In genomic region chr2:150787234-150787771, GRCm38 (mm10) we compare ENCODE assay signal across 8 mouse cellular contexts. TPM values are rescaled to one million over a fixed set of nuclear protein-coding genes. Genes with fewer than 3 reads are reported as not detected.
DNase-seq lines count a peak whose midpoint lies in the region; ATAC-seq and TF ChIP-seq lines count a peak whose summit lies in the region.

No protein-coding gene starts in this region.

- 1% methylated on average over 23 of the region's 23 CpGs for WGBS in heart, embryonic 11.5 days (ENCODE audit: insufficient replicate concordance)
- WGBS in forebrain, embryonic 11.5 days = 0% methylated on average over 23 of the region's 23 CpGs

- ATAC-seq in heart, embryonic 11.5 days (replicated peaks; ENCODE audit: insufficient number of reproducible peaks, low FRiP score, low TSS enrichment) = peak; percentile 32
- ATAC-seq in G1E (ENCODE audit: extremely low read depth, insufficient number of reproducible peaks, low FRiP score, poor library complexity, severe bottlenecking) = no peak
- ATAC-seq in forebrain, embryonic 11.5 days (replicated peaks; ENCODE audit: low FRiP score) = peak; percentile 23
- ATAC-seq in frontal cortex, adult (ENCODE audit: low TSS enrichment) = no peak

- no peaks in the 10 kb centered on the region for H3K79me2 ChIP-seq in myocyte (ENCODE audit: control insufficient read depth, insufficient read depth)

- H3K36me3 ChIP-seq in heart, embryonic 11.5 days (ENCODE audit: control insufficient read depth, insufficient read depth, low read length) = peaks cover 6% of the 10 kb centered on the region; the same call in 1 of the 2 replicates
- H3K36me3 ChIP-seq in G1E (replicated peaks) = peaks cover 5% of the 10 kb centered on the region
- H3K36me3 ChIP-seq in forebrain, embryonic 11.5 days (ENCODE audit: control insufficient read depth, insufficient read depth, low read length) = no peaks in the 10 kb centered on the region
- H3K36me3 ChIP-seq in myocyte (ENCODE audit: control insufficient read depth, insufficient read depth) = no peaks in the 10 kb centered on the region

- peak overlapping the region; percentile 3 for H3ac ChIP-seq in myocyte (ENCODE audit: control insufficient read depth, insufficient read length)

- TF ChIP-seq CTCF in G1E (IDR thresholded peaks at IDR 0.05; ENCODE audit: low read depth, low read length) = no peak

- intact Hi-C loops in heart, postnatal 14 days (cut with DNase I) = loop anchor here (2.0 kb wide), 1 partner anchor 39 kb away; the partner anchor contains the start of gene Entpd6

- H3K27me3 ChIP-seq in heart, embryonic 11.5 days (ENCODE audit: control insufficient read depth, insufficient read depth, low read length) = no peaks in the 10 kb centered on the region
- no peaks in the 10 kb centered on the region; the same call in none of the 2 replicates for H3K27me3 ChIP-seq in G1E (ENCODE audit: insufficient read depth, low read length)
- H3K27me3 ChIP-seq in forebrain, embryonic 11.5 days (ENCODE audit: control insufficient read depth, insufficient read depth, low read length) = no peaks in the 10 kb centered on the region
- H3K27me3 ChIP-seq in myocyte (ENCODE audit: control insufficient read depth, insufficient read depth, insufficient read length) = no peaks in the 10 kb centered on the region

- DNase-seq in heart, postnatal 14 days = no peak
- peak; percentile 9 for DNase-seq in G1E (ENCODE audit: low spot score)
- DNase-seq in forebrain, embryonic 11.5 days (ENCODE audit: low spot score) = peak; percentile 67
- peak; percentile 58 for DNase-seq in kidney, postnatal 10 days
- no peak for DNase-seq in spleen, adult 12 weeks (ENCODE audit: low spot score)

- peak overlapping the region; percentile 88 for H3K9ac ChIP-seq in heart, embryonic 11.5 days (ENCODE audit: low read depth, low read length)
- peak overlapping the region; percentile 67 for H3K9ac ChIP-seq in forebrain, embryonic 11.5 days (ENCODE audit: low read length)

- no peaks in the 10 kb centered on the region for H3K9me3 ChIP-seq in heart, embryonic 11.5 days (replicated peaks; ENCODE audit: control insufficient read depth, low read length)
- no peaks in the 10 kb centered on the region for H3K9me3 ChIP-seq in G1E (replicated peaks)
- no peaks in the 10 kb centered on the region for H3K9me3 ChIP-seq in forebrain, embryonic 11.5 days (ENCODE audit: control insufficient read depth, low read length)

- peak overlapping the region; percentile 76 for H3K4me3 ChIP-seq in heart, embryonic 11.5 days (ENCODE audit: low read depth, low read length)
- peak overlapping the region; percentile 97 for H3K4me3 ChIP-seq in G1E (ENCODE audit: low read depth, low read length)
- peak overlapping the region; percentile 79 for H3K4me3 ChIP-seq in forebrain, embryonic 11.5 days (ENCODE audit: low read depth, low read length)
- H3K4me3 ChIP-seq in myocyte = peak overlapping the region; percentile 74

- peak overlapping the region; percentile 72 for H3K27ac ChIP-seq in heart, embryonic 11.5 days (ENCODE audit: low read depth, low read length)
- no peak overlapping the region for H3K27ac ChIP-seq in forebrain, embryonic 11.5 days (ENCODE audit: low read depth, low read length)

- H3K4me2 ChIP-seq in heart, embryonic 11.5 days = peak overlapping the region; percentile 78
- H3K4me2 ChIP-seq in forebrain, embryonic 11.5 days (ENCODE audit: low read depth, low read length, severe bottlenecking) = peak overlapping the region; percentile 90
- H3K4me2 ChIP-seq in myocyte (ENCODE audit: low read depth) = peak overlapping the region; percentile 78

- peaks cover 21% of the 10 kb centered on the region for H3K4me1 ChIP-seq in heart, embryonic 11.5 days (ENCODE audit: control insufficient read depth, insufficient read depth, low read length)
- H3K4me1 ChIP-seq in G1E (ENCODE audit: insufficient read depth, low read depth, low read length) = peaks cover 35% of the 10 kb centered on the region
- H3K4me1 ChIP-seq in forebrain, embryonic 11.5 days (replicated peaks; ENCODE audit: control insufficient read depth, insufficient read depth, low read length) = no peaks in the 10 kb centered on the region; the same call in 1 of the 2 replicates

- TF ChIP-seq POLR2A in myocyte (IDR thresholded peaks at IDR 0.05; ENCODE audit: insufficient read length, low read depth) = no peak

TF ChIP-seq in myocyte, 11 proteins besides CTCF, POLR2A, EP300 and RAD21:
- TF ChIP-seq CEBPB (IDR thresholded peaks at IDR 0.05; ENCODE audit: insufficient read depth, poor library complexity, severe bottlenecking) (no peak), USF1 (IDR thresholded peaks at IDR 0.05; ENCODE audit: low read depth) (no peak), TCF3 (IDR thresholded peaks at IDR 0.05; ENCODE audit: insufficient read length, low read depth) (no peak), E2F4 (IDR thresholded peaks at IDR 0.05; ENCODE audit: insufficient read depth) (no peak)

RNA-seq across cellular contexts. Expression of gene Pygb, which starts 0.8 kb away (rescaled TPM):
- 84.4 and 120 TPM in 2 replicates for polyA plus RNA-seq in heart, embryonic 11.5 days (2014; fragmentation: Nextera tagmentation; extraction: Ambion mirVana)
- total RNA-seq in heart, postnatal 14 days (2021) = 100 to 1,000 TPM; 413 to 424 TPM
- total RNA-seq in G1E (2014; fragmentation: Nextera tagmentation) (7.3 and 15.8 TPM in 2 replicates), G1E (2017) (18.6 and 21.0 TPM in 2 replicates)
- polyA plus RNA-seq in G1E (2012) (7.9 and 10.6 TPM in 2 replicates), myocyte (2012; fragmentation: generic; extraction: Trizol) (23.8 TPM)
- polyA plus RNA-seq in forebrain, embryonic 11.5 days (2014; fragmentation: Nextera tagmentation; extraction: Ambion mirVana) = 55.6 and 59.4 TPM in 2 replicates

RNA-seq across cellular contexts. Expression of gene Entpd6, which starts 38.5 kb away (rescaled TPM):
- 18.9 and 20.2 TPM in 2 replicates for polyA plus RNA-seq in heart, embryonic 11.5 days (2014; fragmentation: Nextera tagmentation; extraction: Ambion mirVana)
- total RNA-seq in heart, postnatal 14 days (2021) = 10 to 100 TPM; 13.3 to 15.0 TPM
- total RNA-seq in G1E (2014; fragmentation: Nextera tagmentation) = 8.4 and 10.3 TPM in 2 replicates
- 5.5 and 6.7 TPM in 2 replicates for total RNA-seq in G1E (2017)
- 25.2 and 27.5 TPM in 2 replicates for polyA plus RNA-seq in G1E (2012)
- 27.0 and 28.8 TPM in 2 replicates for polyA plus RNA-seq in forebrain, embryonic 11.5 days (2014; fragmentation: Nextera tagmentation; extraction: Ambion mirVana)
- 8.8 TPM for polyA plus RNA-seq in myocyte (2012; fragmentation: generic; extraction: Trizol)

Comparison
In these comparisons a context has a peak if more than half of its experiments do, and no peak if none do; other contexts are left out.
1. ATAC-seq: peak in heart, embryonic 11.5 days (single experiment) and forebrain, embryonic 11.5 days (single experiment); none in G1E (single experiment) and frontal cortex, adult (single experiment).
2. DNase-seq: peak in G1E (single experiment), forebrain, embryonic 11.5 days (single experiment) and kidney, postnatal 10 days (single experiment); none in heart, postnatal 14 days (0 of 2) and spleen, adult 12 weeks (single experiment).
3. Peak in every context shown above with its lines, with median percentiles within 50 percentile points of each other: H3K4me2 ChIP-seq and H3K4me3 ChIP-seq.